Mouse (Mus musculus) gastrocnemius, postnatal 25 days (tissue): Measurements from ENCODE around the gene Lbx1. TPM values are rescaled to one million over a fixed set of nuclear protein-coding genes. Genes with fewer than 3 reads are reported as not detected.

Source experiments
- DNase-seq: peaks from one replicate; pipeline ENCODE4 v3.0.0; 2022
- total RNA-seq, 2 experiments: library from RNA; stranded (reverse); gene quantifications; 1 replicate in 1 of 2; 2 replicates in 1 of 2; pipeline ENCODE4 v1.2.3; 2021

Lbx1 gene
- total RNA-seq, 2 experiments from 2014 or later: 34.0 to 41.1 TPM

DNA sequence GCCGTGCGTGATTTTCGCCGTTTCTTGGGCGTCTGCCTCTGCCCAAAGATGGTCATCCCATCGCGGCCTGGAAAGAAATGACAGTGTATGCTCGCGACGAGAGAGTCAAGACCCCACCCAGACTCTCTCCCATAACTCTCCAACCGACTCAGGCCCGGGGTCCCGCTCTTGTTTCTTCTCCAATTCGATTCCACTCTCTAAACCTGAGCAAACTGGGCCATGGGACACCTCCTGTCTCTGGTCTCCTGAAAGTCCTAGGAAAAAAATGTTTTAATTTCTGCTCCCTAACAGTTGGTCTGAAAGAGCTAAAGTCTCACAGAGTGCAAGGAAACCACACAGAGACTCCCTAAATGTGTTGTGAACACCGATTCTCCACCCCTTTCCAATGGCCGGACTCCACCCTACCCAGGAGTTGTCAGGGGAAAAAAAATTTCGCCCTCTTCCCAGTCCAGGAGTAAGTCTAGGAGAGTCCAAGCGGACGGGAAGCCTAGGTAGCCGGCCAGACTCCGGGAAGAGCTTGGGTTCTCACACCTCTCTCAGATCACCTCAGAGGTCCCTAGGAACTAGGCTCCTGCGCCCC is 1.3 kb downstream of the Lbx1 start:
- DNase-seq: no peak

DNA sequence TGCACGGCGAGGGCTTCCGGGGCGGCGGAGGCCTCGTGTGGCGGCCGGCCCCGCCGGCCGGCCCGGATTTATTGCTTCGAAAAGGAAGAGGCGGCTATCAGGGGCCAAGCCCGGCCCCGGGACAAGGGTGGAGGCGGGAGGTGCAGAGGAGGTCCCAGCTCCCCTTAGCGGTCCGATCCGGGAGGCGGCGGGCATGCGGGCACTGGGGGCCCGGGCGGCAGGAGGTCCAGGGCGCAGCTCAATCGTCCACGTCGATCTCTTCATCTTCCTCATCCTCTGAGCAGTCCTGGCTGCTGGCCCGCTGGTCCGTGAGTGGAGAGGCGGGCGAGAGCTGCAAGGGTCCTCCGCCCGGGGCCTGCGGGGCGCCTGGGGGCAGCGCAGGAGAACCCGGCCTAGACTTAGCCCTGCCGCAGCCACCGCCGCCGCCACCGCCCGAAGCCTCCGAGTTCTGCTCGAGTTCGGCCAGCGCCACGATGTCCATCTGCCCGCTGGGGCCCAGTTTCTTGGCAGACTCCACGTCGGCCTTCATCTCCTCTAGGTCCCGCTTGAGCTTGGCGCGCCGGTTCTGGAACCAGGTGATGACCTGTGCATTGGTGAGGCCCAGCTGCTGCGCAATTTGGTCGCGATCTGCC is 2.0 kb downstream of the Lbx1 start:
- peak; percentile 41 for DNase-seq

DNA sequence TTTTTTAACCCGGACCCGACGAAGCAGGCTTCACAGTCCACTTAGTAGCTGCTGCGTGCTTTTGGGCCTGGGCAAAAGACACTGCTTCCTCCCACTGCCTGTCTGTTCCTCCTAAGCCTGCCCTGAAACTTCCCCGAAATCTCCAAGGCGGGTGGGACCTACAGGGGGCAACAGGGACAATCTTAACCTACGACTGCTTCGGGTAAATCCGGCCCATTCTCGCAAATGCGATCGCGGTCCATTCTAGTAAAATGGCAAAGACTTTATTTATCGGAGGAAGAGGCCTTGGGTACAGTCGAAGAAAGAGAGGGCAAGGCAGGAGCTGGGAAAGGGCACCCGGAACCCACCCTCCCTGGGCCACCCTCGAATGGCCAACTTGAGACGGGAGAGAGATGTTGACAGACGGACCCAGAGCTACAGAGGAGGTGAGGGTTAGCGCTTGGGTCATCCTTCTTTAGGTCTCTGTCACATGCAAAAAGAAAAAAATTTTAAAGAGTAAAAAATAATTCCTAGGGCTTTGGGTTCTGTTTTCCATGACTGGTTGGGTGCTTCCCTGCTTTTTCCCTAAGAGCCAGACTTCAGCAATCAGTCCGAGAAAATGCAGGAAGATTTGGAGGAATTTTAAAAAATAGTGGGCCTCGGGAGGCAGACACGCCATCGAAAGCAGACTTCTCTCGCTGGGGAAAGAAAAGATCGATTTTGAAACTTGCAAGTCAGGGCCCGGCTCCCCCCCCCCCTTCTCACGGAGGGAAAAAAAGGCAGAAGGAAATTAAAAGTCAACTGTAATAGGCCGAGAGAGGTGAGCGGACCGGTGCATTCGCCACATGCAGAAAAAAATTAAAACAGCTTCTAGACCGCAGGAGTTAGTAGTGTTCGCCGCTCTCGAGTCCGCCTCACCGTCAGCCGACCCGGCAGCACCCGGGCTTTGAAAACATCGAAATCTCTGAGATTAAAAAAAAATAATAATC is 2.9 kb downstream of the Lbx1 start:
- DNase-seq: no peak

DNA sequence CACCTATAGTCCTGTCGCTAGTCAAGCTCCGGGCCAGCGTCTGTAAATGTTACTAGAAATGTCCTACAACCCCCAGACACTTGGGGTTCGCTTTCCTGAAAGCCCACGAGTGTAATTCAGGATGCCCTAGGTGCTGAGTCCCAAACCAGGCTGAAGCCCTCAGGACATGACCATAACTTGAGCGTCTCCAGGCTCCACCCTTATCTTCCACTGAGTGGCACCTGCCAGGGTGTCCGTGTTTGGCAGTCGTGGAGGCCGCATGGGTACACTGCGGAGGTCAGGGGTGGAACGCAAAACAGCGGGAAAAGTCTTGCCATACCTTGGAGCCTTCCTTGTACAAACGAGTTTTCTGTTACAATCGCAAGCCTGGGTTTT is 3.6 kb downstream of the Lbx1 start:
- DNase-seq: peak; percentile 60

DNA sequence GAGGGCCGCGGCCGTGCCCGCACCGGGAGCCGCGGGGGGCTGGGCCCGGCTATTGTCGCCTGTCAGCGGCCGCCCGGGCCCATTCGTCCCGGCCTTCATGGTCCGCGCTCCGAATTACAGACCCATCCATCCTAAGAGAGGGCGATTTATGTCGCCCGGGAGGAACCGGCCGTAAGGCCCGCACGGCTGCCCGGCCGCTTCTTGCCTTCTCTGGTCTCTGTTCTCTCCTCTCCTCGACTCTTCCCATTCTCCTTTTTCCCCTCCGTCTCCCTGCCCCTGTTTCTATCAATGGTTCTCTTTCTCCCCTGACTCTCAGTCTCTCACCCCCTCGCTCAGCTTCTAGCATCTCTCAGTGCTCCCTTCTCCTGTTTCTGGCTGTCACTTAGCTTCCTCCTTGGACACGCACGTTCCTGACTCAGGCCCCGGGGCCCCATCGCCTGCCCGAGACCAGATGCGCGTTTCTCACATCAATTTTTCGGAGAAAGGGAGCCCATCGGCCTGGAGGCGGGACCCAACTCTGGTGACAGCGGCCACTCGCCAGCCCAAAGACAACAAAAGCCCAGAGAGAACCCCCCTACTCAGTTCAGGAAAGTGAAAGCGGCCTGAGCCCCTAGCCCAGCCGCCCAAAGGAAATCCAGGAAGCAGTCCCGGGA is 4.1 kb downstream of the Lbx1 start:
- DNase-seq: no peak

DNA sequence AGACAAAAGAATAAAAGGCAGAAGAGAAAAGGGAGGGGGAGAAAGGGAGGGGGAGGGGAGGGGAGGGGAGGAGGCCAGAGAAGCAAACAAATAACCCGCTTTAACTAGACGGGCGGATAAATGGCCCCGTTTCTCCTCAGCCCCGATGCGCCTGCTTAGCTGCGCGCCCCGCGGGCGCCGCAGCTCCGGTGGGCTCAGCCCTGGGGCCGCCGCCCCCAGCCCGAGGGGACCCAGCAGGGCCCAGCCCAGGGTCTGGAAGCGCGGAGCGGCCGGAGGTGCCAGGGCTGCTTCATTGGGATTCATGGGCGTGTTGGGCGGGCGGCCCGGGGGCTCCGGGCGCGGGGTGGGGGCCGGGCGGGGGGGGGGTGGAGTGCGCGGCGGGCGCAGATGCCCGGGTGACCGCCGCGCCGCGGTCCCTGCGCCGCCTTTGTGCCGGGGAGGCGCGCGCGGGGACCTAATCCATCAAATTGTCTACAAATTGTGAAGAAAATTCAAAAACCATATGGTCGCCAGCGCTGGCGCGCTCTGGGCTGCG is 4.7 kb downstream of the Lbx1 start:
- no peak for DNase-seq

DNA sequence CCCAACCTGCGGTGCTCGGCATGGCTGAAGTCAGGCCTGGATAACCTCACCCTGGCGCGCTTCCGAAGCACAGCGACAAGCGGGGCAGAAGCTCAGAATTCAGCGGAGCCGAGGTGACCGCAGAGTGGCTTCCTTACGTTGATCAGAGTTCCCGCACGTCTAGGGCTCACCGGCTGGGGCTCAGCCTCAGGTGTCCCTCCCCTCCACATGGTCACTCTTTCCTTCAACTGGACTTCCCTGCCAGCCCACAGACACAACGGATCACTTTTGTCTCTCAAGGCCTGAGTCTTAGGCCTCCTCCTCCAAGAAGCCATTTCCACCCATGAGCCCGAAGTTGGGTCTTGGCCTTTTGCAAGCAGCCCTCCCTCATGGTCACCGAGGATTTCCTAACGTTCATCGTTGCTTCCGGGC is 5.4 kb downstream of the Lbx1 start:
- DNase-seq: no peak

DNA sequence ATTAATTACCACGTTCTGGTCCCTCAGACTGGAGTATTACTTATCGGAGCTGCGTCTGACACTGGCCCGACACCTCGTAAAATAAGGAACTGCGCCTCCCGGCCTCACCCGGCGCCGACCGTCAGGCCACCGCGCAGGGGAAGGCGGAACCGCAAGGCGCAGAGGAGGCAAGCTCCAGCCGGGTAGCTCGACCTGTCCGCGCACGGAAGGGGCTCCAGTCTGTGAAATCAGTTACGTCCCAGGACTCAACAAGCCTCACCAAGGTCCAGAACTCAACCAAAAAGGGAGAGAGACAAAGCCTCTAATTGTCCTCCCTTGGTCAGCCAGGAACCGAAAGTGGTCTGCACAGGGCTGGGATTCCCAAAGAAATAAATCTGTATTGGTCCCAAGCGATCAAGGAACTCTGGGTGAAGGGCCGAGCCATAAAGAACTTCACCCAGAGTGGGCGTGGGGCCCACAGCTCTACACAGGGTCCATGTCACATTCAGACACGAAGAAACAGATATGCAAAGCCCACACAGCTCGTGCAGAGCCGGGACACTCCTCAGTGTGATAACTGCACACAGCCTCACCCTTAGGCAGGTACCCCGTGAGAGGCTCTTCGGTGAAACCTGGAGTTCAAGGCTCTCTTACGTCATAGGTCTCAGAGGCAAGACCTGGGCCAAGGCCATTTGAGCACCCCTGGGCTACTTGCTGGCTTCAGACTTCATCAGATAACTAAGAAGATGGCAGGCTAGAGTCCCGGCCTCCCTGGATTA is 6.1 kb downstream of the Lbx1 start:
- no peak for DNase-seq

DNA sequence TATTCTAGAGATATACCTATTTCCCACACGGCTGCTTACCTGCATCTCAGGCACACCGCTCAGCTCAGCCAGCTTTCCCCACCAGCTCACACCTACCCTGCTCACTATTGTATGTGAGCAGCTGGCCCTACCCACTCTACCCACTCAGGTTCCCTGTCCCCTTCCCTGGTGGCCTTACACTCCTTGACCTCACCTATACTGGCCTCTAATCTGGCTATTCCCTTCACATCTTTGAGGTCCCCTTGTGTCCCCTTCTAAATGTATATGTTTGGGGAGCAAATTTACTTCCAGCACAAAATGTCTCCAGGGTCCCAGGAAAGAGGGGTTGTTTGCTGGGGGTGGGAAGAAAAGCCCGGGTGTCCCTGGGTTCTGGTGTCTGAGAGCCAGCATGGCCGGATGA is 6.8 kb downstream of the Lbx1 start:
- DNase-seq: no peak

DNA sequence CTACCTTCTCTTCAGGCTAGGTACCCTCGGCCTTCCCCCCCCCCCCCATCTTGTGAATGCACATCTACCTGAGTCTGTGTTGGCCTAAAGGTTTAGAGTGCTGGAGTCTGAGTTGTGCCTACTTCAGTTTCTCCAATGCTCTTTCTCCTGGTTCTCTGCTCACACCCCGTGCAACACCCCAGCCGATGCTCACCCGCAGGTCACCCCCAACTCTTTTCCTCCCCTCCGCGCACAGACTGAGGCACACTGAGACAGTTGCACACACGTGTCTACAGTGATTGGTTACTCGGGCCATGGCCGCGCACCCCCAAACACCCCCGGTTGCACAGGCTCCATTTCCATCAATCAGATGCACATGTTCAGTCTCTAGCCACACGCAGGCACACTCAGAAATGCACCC is 7.5 kb downstream of the Lbx1 start:
- no peak for DNase-seq

DNA sequence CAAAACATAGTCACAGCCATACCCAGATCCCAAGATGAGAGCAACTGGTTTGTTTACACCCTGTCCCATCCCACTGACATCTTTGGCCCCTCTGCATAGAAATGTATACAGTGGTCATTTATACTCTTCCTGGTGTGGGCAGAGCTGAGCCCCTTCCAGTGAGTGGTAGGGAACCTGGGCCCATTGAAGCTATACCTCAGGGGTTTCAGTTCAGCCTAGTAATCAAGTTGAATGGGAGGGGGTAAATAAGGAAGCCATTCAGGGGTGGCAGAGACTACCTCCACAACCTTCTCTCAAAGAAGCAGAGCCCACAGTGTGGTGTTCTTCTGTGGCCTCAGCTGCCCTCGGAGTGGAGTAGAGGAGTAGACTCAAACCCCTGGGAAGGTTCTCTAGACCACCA is 7.9 kb downstream of the Lbx1 start:
- DNase-seq: no peak

DNA sequence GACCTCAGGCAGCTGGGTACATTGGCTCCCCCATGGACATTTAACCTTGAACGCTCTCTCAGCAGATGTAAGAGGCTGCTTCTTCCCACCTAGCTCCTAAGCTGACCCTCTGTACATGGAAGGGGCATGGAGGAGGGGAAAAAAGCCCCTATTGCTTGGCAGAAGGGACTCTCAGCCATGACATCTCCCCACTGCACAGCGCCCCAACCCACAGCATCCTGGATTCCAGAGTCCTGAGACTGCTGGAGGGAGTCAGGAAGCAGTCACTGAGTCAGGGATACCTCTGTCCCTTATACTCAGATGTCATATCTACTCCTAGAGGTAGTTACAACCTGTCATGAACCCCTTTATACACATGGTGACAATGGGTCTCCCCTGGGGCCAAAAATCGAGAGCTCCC is 8.6 kb downstream of the Lbx1 start:
- no peak for DNase-seq

DNA sequence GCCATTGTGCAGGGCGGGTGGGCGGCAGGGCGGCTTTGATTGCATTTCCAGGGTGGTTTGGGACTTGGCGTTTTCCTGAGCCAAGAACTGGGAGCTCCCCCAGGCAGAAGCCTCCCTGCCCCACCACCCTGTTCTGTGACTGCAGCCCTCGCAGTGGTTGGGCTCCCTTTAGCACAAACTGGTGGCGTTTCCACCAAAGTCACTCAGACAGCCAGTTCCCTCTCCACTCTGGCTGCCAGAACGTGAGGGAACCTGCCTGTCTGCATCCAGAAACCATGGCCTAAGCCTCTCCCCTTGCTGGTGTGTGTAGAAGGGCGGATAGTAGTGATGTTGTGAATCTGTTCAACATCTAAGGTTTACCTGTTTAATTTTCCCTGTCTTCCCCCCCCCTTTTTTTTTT is 9.4 kb downstream of the Lbx1 start:
- no peak for DNase-seq

DNA sequence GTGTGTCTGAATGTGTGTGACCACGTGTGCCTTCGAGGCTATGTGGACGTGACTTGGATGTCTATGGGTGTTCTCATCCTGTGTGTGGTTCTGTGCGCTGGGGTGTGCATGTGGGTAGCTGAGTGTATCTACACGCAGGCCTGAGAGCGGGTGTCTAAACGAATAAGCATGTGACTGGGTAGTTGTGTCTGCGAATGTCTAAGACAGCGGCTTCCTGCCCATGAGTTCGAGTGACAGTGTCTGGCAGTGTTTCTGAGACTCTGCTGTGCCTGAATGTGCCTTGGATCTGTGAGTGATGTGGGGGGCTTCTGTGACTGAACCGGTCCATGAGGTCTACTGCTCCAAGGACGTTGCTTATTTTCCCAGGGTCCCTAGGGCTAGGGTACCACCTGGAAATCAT is 10.5 kb downstream of the Lbx1 start:
- no peak for DNase-seq

DNA sequence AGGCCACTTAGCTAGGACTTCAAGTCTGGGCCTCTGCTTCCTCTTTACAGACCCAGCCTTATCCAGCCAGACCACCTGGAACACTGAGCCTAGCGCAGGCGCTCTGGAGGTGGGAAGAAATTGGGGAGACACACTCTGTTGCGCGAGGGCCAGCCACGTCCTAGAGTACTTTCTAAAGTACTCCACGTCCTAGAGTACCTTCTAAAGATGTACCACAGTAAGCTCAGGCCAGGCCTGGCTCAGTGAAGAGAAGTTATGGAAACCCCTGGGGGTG is 11.4 kb downstream of the Lbx1 start:
- DNase-seq: no peak

DNA sequence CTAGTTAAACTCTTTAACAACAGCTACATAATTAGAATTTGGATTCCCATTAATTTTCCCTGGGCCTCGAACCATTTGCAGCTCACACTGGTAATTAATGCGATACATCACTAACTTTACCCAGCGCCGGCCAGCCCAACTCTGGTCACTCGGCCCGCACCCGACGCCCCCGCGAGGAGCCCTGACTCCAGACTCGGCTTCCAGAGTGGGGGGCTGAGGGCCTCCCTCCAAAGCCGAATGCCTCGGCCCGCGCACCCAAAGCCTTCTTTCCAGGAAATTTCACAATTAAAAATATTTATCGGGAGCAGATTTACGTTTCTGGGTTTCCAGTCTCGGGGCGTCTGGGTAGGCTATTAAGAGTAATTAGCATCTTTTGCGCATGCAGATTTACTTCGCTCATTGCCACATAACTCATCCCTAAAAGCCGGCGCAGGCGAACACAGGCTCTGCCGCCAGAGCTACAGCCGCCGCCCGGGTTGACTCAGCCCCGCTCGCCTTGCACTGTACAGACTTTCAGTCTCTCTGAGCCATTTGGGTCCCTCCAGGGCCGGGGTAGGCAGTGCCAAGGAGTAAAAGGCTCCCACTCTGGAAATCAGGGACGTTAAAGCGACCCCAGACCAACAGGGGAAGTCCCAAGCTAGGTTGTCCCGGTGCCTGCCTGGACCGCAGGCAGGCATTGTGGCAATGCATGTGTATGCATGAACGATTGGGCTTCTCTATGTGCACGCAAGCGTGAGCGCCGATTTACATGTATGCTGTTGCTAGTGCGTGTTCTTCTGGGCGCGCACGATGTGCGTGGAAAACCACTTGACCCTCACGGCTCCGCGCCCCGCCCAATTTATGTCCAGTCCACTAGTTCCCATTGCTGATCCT is 12.0 kb downstream of the Lbx1 start:
- no peak for DNase-seq

DNA sequence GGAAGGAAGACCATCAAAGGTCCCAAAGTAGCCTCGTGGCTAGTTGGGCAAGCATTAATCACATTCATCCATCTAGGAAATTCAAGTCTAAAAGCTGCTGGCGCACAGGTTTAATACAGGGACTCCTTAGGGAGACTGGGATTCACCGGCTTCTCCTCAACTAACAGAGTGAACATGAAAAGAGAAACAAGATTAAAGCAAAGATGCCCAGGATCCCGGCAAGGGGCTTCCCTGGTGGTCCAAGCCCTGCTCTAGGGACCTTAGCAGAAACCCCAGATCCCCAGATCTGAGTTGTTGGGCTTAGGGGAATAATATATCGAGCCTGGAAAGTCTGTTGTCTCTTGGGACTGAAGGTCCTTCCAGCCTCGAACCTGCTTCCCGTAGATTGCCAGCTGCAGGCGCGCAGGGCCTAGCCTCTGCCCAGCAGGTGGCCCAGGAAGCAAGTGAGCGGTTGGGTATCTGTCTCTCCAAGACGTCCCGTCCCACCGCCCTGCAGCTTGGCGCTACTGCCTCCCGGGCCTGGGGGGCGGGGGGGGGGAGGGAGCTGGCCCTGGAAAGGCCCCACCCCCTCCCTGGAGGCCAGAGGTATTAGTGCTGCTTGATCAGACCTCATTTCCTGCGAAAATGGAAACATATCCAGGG is 13.3 kb downstream of the Lbx1 start:
- no peak for DNase-seq

DNA sequence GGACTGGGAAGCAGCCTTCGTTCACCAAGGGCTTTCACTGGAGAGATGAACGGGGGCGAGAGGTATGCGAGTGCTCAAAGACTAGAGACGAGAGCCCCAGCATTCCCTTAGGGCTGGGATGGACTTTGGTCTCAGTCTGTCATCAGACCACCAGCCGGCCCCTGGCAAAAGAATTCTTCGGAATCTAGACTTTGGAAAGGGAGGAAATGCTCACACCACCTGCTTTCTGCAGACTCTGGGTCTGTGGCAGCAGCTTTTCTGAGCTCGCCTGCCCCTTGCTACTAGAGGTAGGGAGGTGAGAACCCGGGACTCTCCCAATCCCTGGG is 14.2 kb downstream of the Lbx1 start:
- DNase-seq: no peak

DNA sequence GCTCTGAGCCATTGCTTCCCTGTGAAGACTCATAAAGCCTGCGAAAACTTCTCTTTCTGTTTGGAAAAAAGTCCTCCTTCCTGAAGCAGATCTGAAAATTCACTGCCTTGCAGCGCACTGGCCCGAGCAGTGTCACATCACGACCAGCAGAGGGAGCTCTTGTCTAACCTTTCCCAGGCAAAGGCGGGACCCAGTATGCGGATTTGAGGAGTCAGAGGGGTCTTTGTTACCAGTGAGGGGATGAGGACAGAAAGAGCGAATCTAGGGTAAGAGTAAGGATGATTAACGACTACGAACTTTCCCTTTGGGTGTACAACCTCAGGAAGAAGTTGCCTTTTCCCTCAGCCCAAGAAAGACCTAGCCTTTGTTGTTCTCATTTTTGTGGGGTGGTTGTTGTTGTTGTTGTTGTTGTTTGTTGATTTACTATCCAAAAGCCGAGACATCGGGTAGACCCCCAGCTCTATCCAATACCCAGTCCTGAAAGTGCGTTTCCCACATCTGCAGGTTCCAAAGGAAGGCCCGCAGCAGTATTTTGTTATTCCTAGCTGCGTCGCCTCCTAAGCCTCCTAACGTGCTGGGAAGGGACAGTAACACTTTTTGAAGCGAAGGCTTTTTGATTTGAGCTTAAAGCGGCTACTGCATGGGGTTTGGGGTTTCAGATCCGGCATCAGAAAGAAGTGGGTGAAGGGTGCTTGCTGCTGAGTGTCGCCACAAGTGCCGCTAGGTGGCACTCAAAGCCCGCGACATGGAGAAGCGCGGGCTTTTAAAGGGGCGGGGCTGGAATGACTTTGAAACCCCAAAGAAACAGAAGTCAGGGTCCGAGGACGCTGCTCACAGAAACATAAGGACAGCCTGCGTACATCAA is 14.8 kb downstream of the Lbx1 start:
- peak; percentile 62 for DNase-seq

DNA sequence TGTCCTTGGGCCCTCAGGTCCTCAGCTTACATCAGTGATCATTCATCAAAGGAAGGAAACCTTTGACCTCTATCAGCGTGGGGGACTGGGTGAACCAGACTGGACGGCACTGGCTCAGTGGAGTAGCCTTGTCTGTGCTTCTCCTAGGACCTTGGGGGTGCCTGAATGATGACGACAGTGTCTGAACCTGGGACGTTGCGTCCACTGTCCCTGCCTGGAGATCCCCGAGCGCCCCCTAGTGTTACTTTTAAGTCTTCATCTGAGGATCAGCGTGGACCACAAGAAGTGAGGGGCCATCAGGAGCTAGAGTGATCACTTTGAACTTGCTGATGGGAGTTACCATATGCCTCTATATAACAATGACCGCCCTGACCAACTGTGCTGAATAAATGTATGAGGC is 19.4 kb downstream of the Lbx1 start:
- DNase-seq: no peak
